27 mouse cellular contexts compared by ENCODE assay signal in the genomic region with DNA sequence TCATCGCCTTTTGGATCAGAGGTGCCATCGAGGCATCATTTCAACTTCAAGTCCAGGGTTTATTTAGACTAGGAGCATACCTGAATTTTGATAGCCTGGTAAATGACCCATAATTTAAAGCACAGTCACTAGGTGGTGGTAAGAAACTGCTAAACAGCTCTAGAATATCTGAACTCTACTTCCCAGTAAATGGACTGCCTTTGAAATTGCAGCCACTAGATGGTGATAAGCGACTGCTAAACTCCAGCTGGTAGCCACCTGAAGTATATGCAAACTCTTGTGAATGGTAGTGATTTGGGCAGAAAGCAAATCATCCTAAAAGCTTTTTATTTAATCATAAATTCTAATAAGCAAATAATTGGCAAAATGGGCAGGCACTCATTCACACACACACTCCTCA. TPM values are rescaled to one million over a fixed set of nuclear protein-coding genes. Genes with fewer than 3 reads are reported as not detected.
DNase-seq lines count a peak whose midpoint lies in the region.
"Had no signal": no experiment of that assay in that cellular context is flagged by ENCODE, and none has a peak within 500 bp of the region (broad histone marks: within the 10 kb centered on the region; RNA-seq: fewer than 3 reads in every experiment).

No protein-coding gene starts in this region.

- intact Hi-C loops in left cerebral cortex, postnatal 4 days (cut with DNase I) = no loop called here

- peak; percentile 7 to 9 for DNase-seq in left cerebral cortex, adult 18-20 months (ENCODE audit: low spot score in 2 of 2)
- DNase-seq in left cerebral cortex, postnatal 4 days = no peak
- DNase-seq in 416B (ENCODE audit: low read depth) (peak; percentile 50), ES-CJ7 (ENCODE audit: low read depth, low spot score) (peak; percentile 57), WW6 (ENCODE audit: low read depth, low spot score) (peak; percentile 5)
- DNase-seq in thymus, adult 18-20 months = no peak
- DNase-seq in thymus, postnatal 10 days (ENCODE audit: low spot score in 2 of 2) = no peak
- DNase-seq: adrenal gland, postnatal 25 days; cerebellum, adult 18-20 months; cerebellum, postnatal 10 days; heart, adult 2 months; heart, postnatal 10 days; kidney, adult 2 months; kidney, postnatal 4 days; layer of hippocampus, postnatal 36 days; liver, embryonic 13.5 days; lung, adult 18-20 months; lung, postnatal 4 days; right cerebral cortex, postnatal 4 days had no signal

RNA-seq across cellular contexts. Expression of gene Esp18, which starts 42.8 kb away (rescaled TPM):
- total RNA-seq in left cerebral cortex, adult 18-20 months (2021) = not detected
- total RNA-seq in left cerebral cortex, postnatal 4 days (2021) = not detected
- total RNA-seq: adrenal gland, adult 18-20 months; adrenal gland, postnatal 25 days; common myeloid progenitor, adult 5-6 weeks; gastrocnemius, adult 8-10 months; gastrocnemius, postnatal 4 days; heart, adult 2 months; heart, postnatal 10 days; hematopoietic stem cell, adult 5-6 weeks; layer of hippocampus, adult 8-10 months; layer of hippocampus, postnatal 36 days; left cerebral cortex, postnatal 25 days; monocyte, adult 5-6 weeks had no signal

Comparison
In these comparisons a context has a peak if more than half of its experiments do, and no peak if none do; other contexts are left out.
1. DNase-seq: peak in left cerebral cortex, adult 18-20 months (2 of 2), 416B (single experiment), ES-CJ7 (single experiment) and WW6 (single experiment); none in left cerebral cortex, postnatal 4 days (single experiment), thymus, adult 18-20 months (0 of 2) and thymus, postnatal 10 days (0 of 2).